8 mouse cellular contexts compared by ENCODE assay signal in genomic region chr9:58250322-58250721, GRCm38 (mm10). TPM values are rescaled to one million over a fixed set of nuclear protein-coding genes. Genes with fewer than 3 reads are reported as not detected.
DNase-seq lines count a peak whose midpoint lies in the region; ATAC-seq and TF ChIP-seq lines count a peak whose summit lies in the region.

No protein-coding gene starts in this region.

- no peak overlapping the region for H3K4me3 ChIP-seq in kidney, postnatal 0 days (replicated peaks; ENCODE audit: low read depth, low read length)
- H3K4me3 ChIP-seq in embryonic facial prominence, embryonic 14.5 days (ENCODE audit: low read depth, low read length): peak overlapping the region; percentile 48; the same call in 1 of the 2 replicates
- H3K4me3 ChIP-seq in intestine, embryonic 14.5 days (ENCODE audit: low read depth, low read length): no peak overlapping the region
- H3K4me3 ChIP-seq in myocyte: peak overlapping the region; percentile 59

- no peaks in the 10 kb centered on the region for H3K9me3 ChIP-seq in kidney, postnatal 0 days (replicated peaks; ENCODE audit: low read length)
- no peaks in the 10 kb centered on the region for H3K9me3 ChIP-seq in embryonic facial prominence, embryonic 14.5 days (ENCODE audit: control insufficient read depth, low read length)
- H3K9me3 ChIP-seq in intestine, embryonic 14.5 days (ENCODE audit: control insufficient read depth, low read length): no peaks in the 10 kb centered on the region

- no peaks in the 10 kb centered on the region for H3K27me3 ChIP-seq in kidney, postnatal 0 days (ENCODE audit: insufficient read depth, low read length)
- H3K27me3 ChIP-seq in embryonic facial prominence, embryonic 14.5 days (replicated peaks; ENCODE audit: control insufficient read depth, insufficient read depth, low read length): no peaks in the 10 kb centered on the region
- H3K27me3 ChIP-seq in intestine, embryonic 14.5 days (replicated peaks; ENCODE audit: control insufficient read depth, insufficient read depth, low read length): no peaks in the 10 kb centered on the region
- no peaks in the 10 kb centered on the region for H3K27me3 ChIP-seq in myocyte (ENCODE audit: control insufficient read depth, insufficient read depth, insufficient read length)

- no peak for ATAC-seq in kidney, postnatal 0 days (replicated peaks; ENCODE audit: low FRiP score, low read depth)
- no peak for ATAC-seq in embryonic facial prominence, embryonic 14.5 days (ENCODE audit: low read depth)
- ATAC-seq in intestine, embryonic 14.5 days (replicated peaks; ENCODE audit: low FRiP score, low TSS enrichment, low read depth): no peak
- ATAC-seq in inflammation-experienced regulatory T-cells, adult 6 months: no peak

- TF ChIP-seq POLR2A in myocyte (IDR thresholded peaks at IDR 0.05; ENCODE audit: insufficient read length, low read depth): no peak

- H3K27ac ChIP-seq in kidney, postnatal 0 days: peak overlapping the region; percentile 82
- peak overlapping the region; percentile 84 for H3K27ac ChIP-seq in embryonic facial prominence, embryonic 14.5 days (replicated peaks; ENCODE audit: low read depth, low read length)
- H3K27ac ChIP-seq in intestine, embryonic 14.5 days (ENCODE audit: low read depth): peak overlapping the region; percentile 73

- WGBS in kidney, postnatal 0 days: 68% methylated on average over 8 of the region's 8 CpGs
- 75% methylated on average over 8 of the region's 8 CpGs for WGBS in embryonic facial prominence, embryonic 14.5 days
- WGBS in intestine, embryonic 14.5 days: 78% methylated on average over 8 of the region's 8 CpGs

- DNase-seq in kidney, postnatal 0 days (ENCODE audit: low spot score): no peak
- DNase-seq in kidney, postnatal 4 days: no peak
- no peak for DNase-seq in embryonic facial prominence, embryonic 14.5 days (ENCODE audit: low spot score)
- no peak for DNase-seq in intestine, embryonic 14.5 days (ENCODE audit: low spot score)
- DNase-seq in thymus, postnatal 0 days (ENCODE audit: low spot score): no peak
- DNase-seq in gastrocnemius, adult 18-20 months (ENCODE audit: low spot score): no peak

- peak overlapping the region; percentile 77 for H3K4me2 ChIP-seq in kidney, postnatal 0 days (ENCODE audit: low read length)
- H3K4me2 ChIP-seq in embryonic facial prominence, embryonic 14.5 days (ENCODE audit: low read depth, low read length): peak overlapping the region; percentile 64
- H3K4me2 ChIP-seq in intestine, embryonic 14.5 days (ENCODE audit: low read length): peak overlapping the region; percentile 80
- H3K4me2 ChIP-seq in myocyte (ENCODE audit: low read depth): peak overlapping the region; percentile 84

- peak overlapping the region; percentile 67; the same call in 1 of the 2 replicates for H3K9ac ChIP-seq in kidney, postnatal 0 days (ENCODE audit: low read depth, low read length)
- H3K9ac ChIP-seq in embryonic facial prominence, embryonic 14.5 days (ENCODE audit: low read depth, low read length): peak overlapping the region; percentile 68; the same call in 1 of the 2 replicates
- no peak overlapping the region for H3K9ac ChIP-seq in intestine, embryonic 14.5 days (ENCODE audit: low read length)

- no peak for TF ChIP-seq CTCF in kidney, postnatal 0 days (IDR thresholded peaks at IDR 0.05; ENCODE audit: low read depth)

- no peak overlapping the region for H3ac ChIP-seq in myocyte (ENCODE audit: control insufficient read depth, insufficient read length)

- no peaks in the 10 kb centered on the region for H3K36me3 ChIP-seq in kidney, postnatal 0 days (ENCODE audit: insufficient read depth, low read length)
- no peaks in the 10 kb centered on the region for H3K36me3 ChIP-seq in embryonic facial prominence, embryonic 14.5 days (ENCODE audit: control insufficient read depth, insufficient read depth, low read length)
- peaks cover 3% of the 10 kb centered on the region; the same call in 1 of the 2 replicates for H3K36me3 ChIP-seq in intestine, embryonic 14.5 days (ENCODE audit: control insufficient read depth, insufficient read depth, low read length)
- no peaks in the 10 kb centered on the region for H3K36me3 ChIP-seq in myocyte (ENCODE audit: control insufficient read depth, insufficient read depth)

- H3K4me1 ChIP-seq in kidney, postnatal 0 days (replicated peaks; ENCODE audit: insufficient read depth, low read length): peaks cover 28% of the 10 kb centered on the region
- peaks cover 28% of the 10 kb centered on the region for H3K4me1 ChIP-seq in embryonic facial prominence, embryonic 14.5 days (ENCODE audit: control insufficient read depth, insufficient read depth, low read length)
- H3K4me1 ChIP-seq in intestine, embryonic 14.5 days (replicated peaks; ENCODE audit: control insufficient read depth, insufficient read depth, low read length): peaks cover 29% of the 10 kb centered on the region

- H3K79me2 ChIP-seq in myocyte (ENCODE audit: control insufficient read depth, insufficient read depth): peaks cover 39% of the 10 kb centered on the region

TF ChIP-seq in myocyte, 11 proteins besides CTCF, POLR2A, EP300 and RAD21:
- no peak for TF ChIP-seq USF1 (IDR thresholded peaks at IDR 0.05; ENCODE audit: low read depth)
- no peak for TF ChIP-seq MAX (IDR thresholded peaks at IDR 0.05; ENCODE audit: low read depth)
- no peak for TF ChIP-seq SRF (IDR thresholded peaks at IDR 0.05; ENCODE audit: control insufficient read depth, insufficient read length, low read depth)
- no peak for TF ChIP-seq TCF3 (IDR thresholded peaks at IDR 0.05; ENCODE audit: insufficient read length, low read depth)
- no peak for TF ChIP-seq REST (IDR thresholded peaks at IDR 0.05; ENCODE audit: insufficient read depth, insufficient read length)
- TF ChIP-seq CEBPB (IDR thresholded peaks at IDR 0.05; ENCODE audit: insufficient read depth, poor library complexity, severe bottlenecking): no peak
- TF ChIP-seq E2F4 (IDR thresholded peaks at IDR 0.05; ENCODE audit: insufficient read depth): no peak
- no peak for TF ChIP-seq POLR2AphosphoS2 (IDR thresholded peaks at IDR 0.05; ENCODE audit: insufficient read length, low read depth)
- no peak for TF ChIP-seq TCF12 (IDR thresholded peaks at IDR 0.05; ENCODE audit: insufficient read depth, poor library complexity, severe bottlenecking)
- no peak for TF ChIP-seq MYOG (IDR thresholded peaks at IDR 0.05; ENCODE audit: control insufficient read depth in 1 of 3, insufficient read depth in 1 of 3, insufficient read length in 2 of 3, low read depth in 2 of 3)
- no peak for TF ChIP-seq MYOD1 (IDR thresholded peaks at IDR 0.05; ENCODE audit: control insufficient read depth in 1 of 3, insufficient read length in 2 of 3, low read depth in 2 of 3)

RNA-seq across cellular contexts. Expression of gene Pml, which starts 0.7 kb away (rescaled TPM):
- polyA plus RNA-seq in kidney, postnatal 0 days (2015; fragmentation: Nextera tagmentation; extraction: Ambion mirVana): 14.3 and 15.2 TPM in 2 replicates
- polyA plus RNA-seq in embryonic facial prominence, embryonic 14.5 days (2014; fragmentation: Nextera tagmentation; extraction: Ambion mirVana): 14.6 and 15.3 TPM in 2 replicates
- 16.9 and 17.7 TPM in 2 replicates for polyA plus RNA-seq in intestine, embryonic 14.5 days (2014; fragmentation: Nextera tagmentation; extraction: Ambion mirVana)
- polyA plus RNA-seq in myocyte (2012; fragmentation: generic; extraction: Trizol): 15.5 TPM
- polyA plus RNA-seq in inflammation-experienced regulatory T-cells, adult 6 months (2017; shearing (Covaris generic)): 10 to 100 TPM; 40.6 to 53.9 (median 40.9) TPM
- 17.8 and 18.3 TPM in 2 replicates for polyA plus RNA-seq in thymus, postnatal 0 days (2015; fragmentation: Nextera tagmentation; extraction: Ambion mirVana)
- total RNA-seq in gastrocnemius, adult 18-20 months (2021): 1 to 10 TPM; 3.2 to 4.7 TPM

RNA-seq across cellular contexts. Expression of gene Stoml1, which starts 2.6 kb away (rescaled TPM):
- 36.6 and 37.6 TPM in 2 replicates for polyA plus RNA-seq in kidney, postnatal 0 days (2015; fragmentation: Nextera tagmentation; extraction: Ambion mirVana)
- polyA plus RNA-seq in embryonic facial prominence, embryonic 14.5 days (2014; fragmentation: Nextera tagmentation; extraction: Ambion mirVana): 25.0 and 34.1 TPM in 2 replicates
- polyA plus RNA-seq in intestine, embryonic 14.5 days (2014; fragmentation: Nextera tagmentation; extraction: Ambion mirVana): 21.3 and 22.9 TPM in 2 replicates
- polyA plus RNA-seq in myocyte (2012; fragmentation: generic; extraction: Trizol): 37.9 TPM
- 10 to 100 TPM; 11.9 to 42.4 (median 32.1) TPM for polyA plus RNA-seq in inflammation-experienced regulatory T-cells, adult 6 months (2017; shearing (Covaris generic))
- polyA plus RNA-seq in thymus, postnatal 0 days (2015; fragmentation: Nextera tagmentation; extraction: Ambion mirVana): 48.3 and 55.1 TPM in 2 replicates
- total RNA-seq in gastrocnemius, adult 18-20 months (2021): 1 to 10 TPM; 6.8 to 7.3 TPM

RNA-seq across cellular contexts. Expression of gene Islr2, which starts 46.2 kb away (rescaled TPM):
- 0.04 and 0.13 TPM in 2 replicates for polyA plus RNA-seq in kidney, postnatal 0 days (2015; fragmentation: Nextera tagmentation; extraction: Ambion mirVana)
- 2.5 and 3.1 TPM in 2 replicates for polyA plus RNA-seq in embryonic facial prominence, embryonic 14.5 days (2014; fragmentation: Nextera tagmentation; extraction: Ambion mirVana)
- polyA plus RNA-seq in intestine, embryonic 14.5 days (2014; fragmentation: Nextera tagmentation; extraction: Ambion mirVana): 1.7 and 1.8 TPM in 2 replicates
- polyA plus RNA-seq in myocyte (2012; fragmentation: generic; extraction: Trizol): 0.32 TPM
- not detected for polyA plus RNA-seq in inflammation-experienced regulatory T-cells, adult 6 months (2017; shearing (Covaris generic))
- 0.06 TPM in 1 of 2 replicates, not detected in the other for polyA plus RNA-seq in thymus, postnatal 0 days (2015; fragmentation: Nextera tagmentation; extraction: Ambion mirVana)
- total RNA-seq in gastrocnemius, adult 18-20 months (2021): 1 to 10 TPM; 1.6 to 1.9 TPM

RNA-seq across cellular contexts. Expression of gene Islr, which starts 46.2 kb away (rescaled TPM):
- 54.0 and 60.4 TPM in 2 replicates for polyA plus RNA-seq in kidney, postnatal 0 days (2015; fragmentation: Nextera tagmentation; extraction: Ambion mirVana)
- polyA plus RNA-seq in embryonic facial prominence, embryonic 14.5 days (2014; fragmentation: Nextera tagmentation; extraction: Ambion mirVana): 118 and 137 TPM in 2 replicates
- 65.5 and 71.3 TPM in 2 replicates for polyA plus RNA-seq in intestine, embryonic 14.5 days (2014; fragmentation: Nextera tagmentation; extraction: Ambion mirVana)
- polyA plus RNA-seq in myocyte (2012; fragmentation: generic; extraction: Trizol): 30.3 TPM
- 1 to 10 TPM in 1 of 3 experiments, under 1 TPM in 1, not detected in 1; 0.84 to 1.5 TPM for polyA plus RNA-seq in inflammation-experienced regulatory T-cells, adult 6 months (2017; shearing (Covaris generic))
- polyA plus RNA-seq in thymus, postnatal 0 days (2015; fragmentation: Nextera tagmentation; extraction: Ambion mirVana): 11.5 and 14.7 TPM in 2 replicates
- 10 to 100 TPM; 15.6 to 20.8 TPM for total RNA-seq in gastrocnemius, adult 18-20 months (2021)

Comparison
In these comparisons a context has a peak if more than half of its experiments do, and no peak if none do; other contexts are left out.
1. H3K4me3 ChIP-seq: peak in embryonic facial prominence, embryonic 14.5 days (single experiment) and myocyte (single experiment); none in kidney, postnatal 0 days (single experiment) and intestine, embryonic 14.5 days (single experiment).
2. Peak in every context shown above with its lines, with median percentiles within 50 percentile points of each other: H3K27ac ChIP-seq and H3K4me2 ChIP-seq.